Mouse (Mus musculus): ENCODE results near the gene Fancc. TPM values are rescaled to one million over a fixed set of nuclear protein-coding genes. Genes with fewer than 3 reads are reported as not detected.

Fancc gene
- total RNA-seq, 1 experiment from 2014 or later, result 18.2 TPM

- DNase-seq, result no peak
These were observed 236.1 kb downstream of the Fancc start for GRCm38 (mm10) chr13:63260753-63261631.

GRCm38 (mm10) chr13:63260133-63260532 lies 236.9 kb downstream of the Fancc start:
- DNase-seq, result no peak

DNA sequence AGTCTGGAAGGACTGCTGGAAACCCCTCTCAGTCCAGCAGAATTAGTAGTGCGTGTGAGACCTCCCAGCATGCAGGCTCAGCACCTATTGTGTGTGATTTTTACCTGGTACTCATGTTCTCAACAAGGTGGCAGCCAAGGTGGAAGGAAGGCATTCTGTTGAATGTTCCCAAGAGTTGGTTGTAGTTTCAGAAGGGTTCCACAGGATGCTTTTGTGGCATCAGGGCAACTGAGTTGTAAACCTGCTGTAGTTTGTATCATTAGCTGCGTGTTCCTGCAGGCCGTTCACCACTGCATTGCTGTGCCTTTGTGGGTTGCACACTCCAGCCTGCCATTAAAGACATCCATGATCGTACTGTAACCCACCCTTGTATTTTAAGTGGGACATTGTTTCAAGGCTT lies 238.4 kb downstream of the Fancc start:
- no peak for DNase-seq

- peak; percentile 43 for DNase-seq
These were observed 238.9 kb downstream of the Fancc start for GRCm38 (mm10) chr13:63258167-63258582.

DNA sequence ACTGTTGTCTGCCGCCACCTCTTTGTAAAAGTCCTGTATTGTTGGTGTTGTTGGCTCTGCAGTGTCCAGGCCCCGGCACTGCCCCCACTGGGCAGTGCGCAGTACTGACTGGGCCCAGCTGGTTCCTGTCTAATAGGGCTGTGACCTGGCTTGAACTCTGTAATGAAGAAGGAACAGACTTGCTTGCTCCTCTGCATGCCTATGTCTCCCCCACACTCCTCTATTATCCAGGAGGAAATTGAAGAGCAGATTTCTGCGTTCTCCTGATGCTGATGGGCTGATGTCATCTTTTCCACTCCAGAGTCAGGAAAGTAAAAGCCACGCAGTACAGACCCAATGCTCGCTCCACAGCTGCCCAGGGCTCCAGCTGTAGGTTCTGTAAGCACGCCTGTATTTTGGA lies 240.3 kb downstream of the Fancc start:
- DNase-seq, result no peak

DNA sequence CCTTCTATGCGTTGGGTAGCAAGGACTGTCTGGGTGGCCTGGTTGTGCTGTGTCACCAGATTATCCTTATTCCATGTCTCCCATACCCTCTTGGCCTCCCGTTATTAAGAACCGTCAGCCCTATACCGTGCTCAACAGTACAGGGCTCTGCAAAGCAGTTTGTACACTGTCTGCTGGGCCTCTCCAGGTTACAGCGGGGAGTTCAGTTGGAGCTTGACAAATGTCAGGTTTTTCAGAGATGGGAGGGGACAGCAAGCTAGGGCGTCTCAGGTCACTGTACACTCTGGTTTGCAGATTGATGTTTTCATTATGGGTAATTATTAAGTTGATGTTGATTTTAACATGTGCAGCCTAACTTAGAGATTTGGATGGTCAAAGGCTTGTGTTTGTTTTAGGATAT lies 240.9 kb downstream of the Fancc start:
- no peak for DNase-seq

DNA sequence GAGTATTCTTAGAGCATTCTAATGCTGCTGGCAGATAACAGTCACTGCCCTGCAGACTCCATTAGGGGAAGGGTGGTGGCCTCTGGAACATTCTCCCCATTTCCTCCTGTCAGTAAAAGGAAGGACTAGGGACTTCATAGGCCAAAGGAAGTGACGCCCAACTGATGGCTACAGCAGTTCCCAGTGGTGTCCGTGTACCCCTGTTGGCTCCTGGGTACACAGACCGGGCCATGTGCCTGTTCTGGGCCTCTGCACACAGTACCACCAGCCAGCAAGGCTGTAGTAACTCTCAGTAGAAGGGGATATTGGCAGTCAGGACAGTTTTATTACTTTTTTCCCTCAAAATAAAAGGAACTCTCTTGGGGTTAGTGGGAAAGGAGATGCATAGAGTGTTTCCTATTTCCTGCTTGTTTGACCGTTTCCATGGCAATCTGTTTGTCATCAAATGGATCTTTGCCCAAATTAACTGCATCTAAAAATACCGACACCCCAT lies 241.5 kb downstream of the Fancc start:
- no peak for DNase-seq

- no peak for DNase-seq
These were observed 243.0 kb downstream of the Fancc start for GRCm38 (mm10) chr13:63253886-63254636.

DNA sequence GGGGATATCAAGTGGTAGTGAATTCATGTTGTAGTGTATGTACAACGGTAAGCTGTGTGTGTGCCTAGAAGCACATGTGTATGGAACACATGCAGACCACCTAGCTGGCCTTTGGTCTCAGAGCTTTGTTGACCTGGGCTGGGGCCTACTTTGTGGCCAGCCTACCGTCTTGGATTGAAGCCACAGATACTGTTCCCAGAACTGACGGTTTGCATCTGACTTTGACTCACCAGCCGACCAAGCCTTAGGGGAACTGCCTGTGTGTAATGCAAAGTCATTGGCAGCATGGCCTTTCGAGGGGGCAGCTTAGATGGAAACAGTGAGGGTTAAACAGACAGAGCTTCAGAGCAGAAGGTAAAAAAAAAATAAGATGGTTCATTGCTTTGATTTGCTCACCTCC lies 243.9 kb downstream of the Fancc start:
- DNase-seq, result no peak

- DNase-seq, result no peak
These were observed 244.6 kb downstream of the Fancc start for GRCm38 (mm10) chr13:63252295-63253010.

DNA sequence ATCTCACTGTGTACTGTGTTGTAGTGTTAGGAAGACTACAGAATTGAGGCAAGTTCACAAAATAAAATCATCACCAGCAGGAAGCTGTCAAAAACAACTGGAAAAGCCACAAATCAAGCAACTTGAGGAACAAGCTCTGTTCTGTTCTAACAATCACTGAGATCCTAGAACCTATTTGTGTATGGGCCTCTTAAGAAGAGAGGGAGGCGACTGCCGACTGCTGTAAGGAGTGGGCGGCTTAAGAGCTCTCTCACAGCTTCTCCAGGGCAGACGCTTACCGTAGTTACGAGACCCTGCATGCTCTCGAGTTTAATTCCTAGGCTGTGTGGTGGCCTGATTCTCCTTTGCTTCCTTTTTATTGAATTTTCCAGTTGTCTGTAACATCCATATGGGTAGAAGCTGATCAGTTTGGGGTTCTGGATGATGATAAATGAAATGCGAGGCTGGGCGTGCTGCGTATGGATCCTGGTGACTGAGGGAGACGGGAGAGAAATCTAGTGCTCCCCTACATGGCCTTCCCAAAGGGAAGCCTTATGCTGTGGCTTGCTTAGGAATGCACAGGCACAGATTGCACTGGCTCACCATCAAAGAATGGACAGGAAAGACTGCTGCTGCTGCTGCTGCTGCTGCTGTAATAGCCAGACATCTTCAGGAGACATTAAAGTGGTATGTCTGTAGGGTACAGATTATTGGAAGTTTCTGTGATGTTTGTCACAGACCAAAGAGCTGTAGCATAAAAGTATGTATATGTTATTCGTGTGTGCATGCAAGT lies 245.8 kb downstream of the Fancc start:
- no peak for DNase-seq

GRCm38 (mm10) chr13:63250441-63250980 lies 246.6 kb downstream of the Fancc start:
- no peak for DNase-seq

DNA sequence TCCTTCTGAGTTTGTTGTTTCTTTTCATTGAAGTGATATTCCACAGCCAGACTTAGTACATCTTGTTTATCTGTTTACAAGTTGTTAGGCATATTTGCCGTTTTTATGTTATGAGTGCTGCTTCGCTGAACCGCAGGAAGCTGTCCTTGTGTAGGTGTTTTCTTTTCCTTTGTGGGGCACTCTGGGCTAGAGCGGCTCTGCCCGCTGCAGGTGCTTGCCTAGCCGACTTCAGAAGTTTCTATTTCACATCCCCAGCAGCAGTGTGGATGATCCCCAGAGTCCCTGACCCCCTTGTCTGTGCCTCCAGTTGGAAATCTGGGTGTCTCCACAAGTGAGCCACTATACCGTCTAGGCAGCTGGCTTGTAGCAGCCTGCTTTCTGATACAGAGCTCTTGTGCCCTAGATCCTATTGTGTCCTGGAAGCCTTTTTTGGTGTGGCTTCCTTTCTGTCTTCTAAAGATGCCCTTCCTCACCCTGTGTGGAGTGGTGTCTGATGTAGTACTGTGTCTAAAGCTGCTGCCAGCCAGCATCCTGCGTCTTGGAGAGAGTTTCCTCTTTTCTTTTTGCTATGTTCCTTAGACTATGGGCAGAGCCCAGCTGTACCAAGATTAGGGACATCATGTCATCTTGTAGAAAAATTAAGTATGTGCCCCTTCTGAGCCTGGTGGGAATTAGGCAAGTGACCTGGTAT lies 247.2 kb downstream of the Fancc start:
- DNase-seq, result no peak

- DNase-seq, result no peak
These were observed 247.9 kb downstream of the Fancc start for GRCm38 (mm10) chr13:63249171-63249570.

GRCm38 (mm10) chr13:63248318-63248717 lies 248.8 kb downstream of the Fancc start:
- no peak for DNase-seq

- no peak for DNase-seq
These were observed 249.4 kb downstream of the Fancc start for GRCm38 (mm10) chr13:63247631-63248030.

GRCm38 (mm10) chr13:63247041-63247440 lies 250.0 kb downstream of the Fancc start:
- no peak for DNase-seq

DNA sequence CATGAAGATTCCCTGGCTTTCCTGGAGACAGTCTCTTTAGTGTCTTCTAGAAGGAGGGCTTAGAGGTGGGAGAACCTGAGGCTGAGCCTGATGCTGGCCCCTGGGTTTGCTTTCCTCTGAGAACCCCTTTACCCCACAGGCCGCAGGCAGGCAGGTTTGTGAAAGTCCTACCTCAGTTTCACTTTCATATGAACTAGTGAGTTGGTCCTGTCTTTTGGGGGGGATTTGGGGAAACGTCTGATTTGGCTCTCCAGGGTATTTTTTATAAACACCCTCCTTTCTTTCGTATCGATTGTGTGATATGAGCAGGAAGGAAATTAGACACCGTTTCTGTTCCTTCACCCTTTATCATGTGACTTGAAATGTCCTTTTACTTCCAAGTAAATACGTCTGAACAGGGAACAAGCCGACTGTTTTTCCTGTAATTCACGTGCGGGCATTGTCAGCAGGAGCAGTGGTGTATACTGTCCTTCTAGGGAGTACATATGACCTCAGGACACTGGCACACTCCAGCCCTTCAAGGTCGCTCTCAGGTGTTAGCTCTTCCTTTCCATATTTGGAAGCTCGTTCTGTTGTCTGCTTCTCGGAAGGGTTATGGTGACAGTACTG lies 250.6 kb downstream of the Fancc start:
- DNase-seq, result no peak

DNA sequence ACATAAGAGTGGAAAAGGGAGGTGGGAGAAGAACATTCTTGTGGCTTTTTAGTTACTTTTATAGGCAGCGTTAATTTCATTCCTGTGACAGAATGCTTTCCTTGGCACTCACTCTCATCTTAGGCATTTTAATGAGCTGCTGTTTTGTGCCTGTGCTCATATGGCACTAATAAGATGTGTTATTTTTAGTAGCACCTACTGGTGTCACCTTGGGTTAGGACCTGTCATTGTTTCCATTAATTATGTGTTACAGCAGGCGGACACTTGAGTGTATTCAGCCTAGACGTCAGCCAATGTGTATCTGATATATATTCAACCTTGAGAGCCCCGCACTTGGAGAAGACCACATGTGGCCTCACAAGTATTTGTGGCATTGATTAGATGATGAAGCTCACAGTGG lies 251.3 kb downstream of the Fancc start:
- no peak for DNase-seq

- no peak for DNase-seq
These were observed 251.9 kb downstream of the Fancc start for GRCm38 (mm10) chr13:63245218-63245617.

All from adrenal gland, postnatal 25 days (tissue).